In genomic region chr11:89823661-89824446, GRCm38 (mm10) we compare ENCODE assay signal across 27 mouse cellular contexts. TPM values are rescaled to one million over a fixed set of nuclear protein-coding genes. Genes with fewer than 3 reads are reported as not detected.
DNase-seq lines count a peak whose midpoint lies in the region; ATAC-seq and TF ChIP-seq lines count a peak whose summit lies in the region.
"Had no signal": no experiment of that assay in that cellular context is flagged by ENCODE, and none has a peak within 500 bp of the region (broad histone marks: within the 10 kb centered on the region; RNA-seq: fewer than 3 reads in every experiment).

No protein-coding gene starts in this region.

- TF ChIP-seq CTCF in intestine, postnatal 0 days (IDR thresholded peaks at IDR 0.05; ENCODE audit: low read depth) = no peak

- no peak overlapping the region for H3K27ac ChIP-seq in intestine, embryonic 15.5 days
- H3K27ac ChIP-seq in intestine, postnatal 0 days (ENCODE audit: low read depth, low read length) = no peak overlapping the region
- H3K27ac ChIP-seq in kidney, embryonic 16.5 days (ENCODE audit: low read length) = no peak overlapping the region
- H3K27ac ChIP-seq in lung, embryonic 15.5 days = peak overlapping the region; percentile 41; the same call in 1 of the 2 replicates
- H3K27ac ChIP-seq: embryonic facial prominence, embryonic 12.5 days; forebrain, embryonic 12.5 days; forebrain, embryonic 15.5 days; heart, adult 2 months; heart, embryonic 10.5 days; heart, embryonic 13.5 days; hindbrain, embryonic 14.5 days had no signal

- H3K27me3 ChIP-seq in intestine, embryonic 15.5 days (replicated peaks) = no peaks in the 10 kb centered on the region; the same call in 1 of the 2 replicates
- H3K27me3 ChIP-seq in intestine, postnatal 0 days (replicated peaks; ENCODE audit: control insufficient read depth, insufficient read depth, low read length) = no peaks in the 10 kb centered on the region
- no peaks in the 10 kb centered on the region for H3K27me3 ChIP-seq in kidney, embryonic 16.5 days (ENCODE audit: insufficient read depth, low read length)
- H3K27me3 ChIP-seq in lung, embryonic 15.5 days = no peaks in the 10 kb centered on the region
- H3K27me3 ChIP-seq: embryonic facial prominence, embryonic 12.5 days; forebrain, embryonic 15.5 days; heart, embryonic 13.5 days had no signal

- H3K36me3 ChIP-seq in intestine, embryonic 15.5 days = no peaks in the 10 kb centered on the region
- no peaks in the 10 kb centered on the region for H3K36me3 ChIP-seq in intestine, postnatal 0 days (ENCODE audit: control insufficient read depth, insufficient read depth)
- H3K36me3 ChIP-seq in kidney, embryonic 16.5 days (ENCODE audit: insufficient read depth, low read length) = no peaks in the 10 kb centered on the region
- H3K36me3 ChIP-seq in lung, embryonic 15.5 days = no peaks in the 10 kb centered on the region
- H3K36me3 ChIP-seq: embryonic facial prominence, embryonic 12.5 days; forebrain, embryonic 12.5 days; forebrain, embryonic 15.5 days; G1E; heart, embryonic 10.5 days; heart, embryonic 13.5 days had no signal

- no peak overlapping the region for H3K4me2 ChIP-seq in intestine, embryonic 15.5 days (replicated peaks)
- H3K4me2 ChIP-seq in intestine, postnatal 0 days (replicated peaks; ENCODE audit: low read depth) = no peak overlapping the region
- H3K4me2 ChIP-seq in kidney, embryonic 16.5 days (replicated peaks; ENCODE audit: low read depth, low read length) = no peak overlapping the region
- H3K4me2 ChIP-seq in lung, embryonic 15.5 days = no peak overlapping the region
- H3K4me2 ChIP-seq: embryonic facial prominence, embryonic 12.5 days; forebrain, embryonic 12.5 days; forebrain, embryonic 15.5 days; heart, embryonic 13.5 days; hindbrain, embryonic 14.5 days had no signal

- ATAC-seq in intestine, embryonic 15.5 days = peak; percentile 76
- ATAC-seq in intestine, postnatal 0 days = no peak; the same call in 1 of the 2 replicates
- ATAC-seq in kidney, embryonic 16.5 days (ENCODE audit: low FRiP score, low TSS enrichment) = 0 out of 2 replicates have a peak, but pooled peaks have one; percentile 23
- ATAC-seq in lung, embryonic 15.5 days (ENCODE audit: borderline replicate concordance, extremely low read depth, low FRiP score, low TSS enrichment) = no peak
- ATAC-seq: forebrain, embryonic 15.5 days; Patski had no signal

- 52% methylated on average over 8 of the region's 8 CpGs for WGBS in intestine, embryonic 15.5 days
- WGBS in intestine, postnatal 0 days = 30% methylated on average over 8 of the region's 8 CpGs
- 54% methylated on average over 8 of the region's 8 CpGs for WGBS in kidney, embryonic 16.5 days
- 47% methylated on average over 8 of the region's 8 CpGs for WGBS in lung, embryonic 15.5 days

- H3K9me3 ChIP-seq in intestine, embryonic 15.5 days = no peaks in the 10 kb centered on the region
- H3K9me3 ChIP-seq in intestine, postnatal 0 days (ENCODE audit: control insufficient read depth) = no peaks in the 10 kb centered on the region
- H3K9me3 ChIP-seq in kidney, embryonic 16.5 days (ENCODE audit: low read length) = no peaks in the 10 kb centered on the region
- no peaks in the 10 kb centered on the region for H3K9me3 ChIP-seq in lung, embryonic 15.5 days
- H3K9me3 ChIP-seq: embryonic facial prominence, embryonic 12.5 days; forebrain, embryonic 12.5 days; forebrain, embryonic 15.5 days; heart, embryonic 10.5 days; heart, embryonic 13.5 days had no signal

- no peak overlapping the region for H3K4me3 ChIP-seq in intestine, embryonic 15.5 days (replicated peaks)
- H3K4me3 ChIP-seq in intestine, postnatal 0 days (ENCODE audit: low read depth, low read length) = no peak overlapping the region
- H3K4me3 ChIP-seq in kidney, embryonic 16.5 days (ENCODE audit: low read length) = no peak overlapping the region
- no peak overlapping the region for H3K4me3 ChIP-seq in lung, embryonic 15.5 days
- H3K4me3 ChIP-seq: embryonic facial prominence, embryonic 12.5 days; erythroblast, embryonic 14.5 days; forebrain, embryonic 12.5 days; forebrain, embryonic 15.5 days; heart, adult 2 months; heart, embryonic 10.5 days; heart, embryonic 13.5 days had no signal

- H3K4me1 ChIP-seq in intestine, embryonic 15.5 days (replicated peaks) = no peaks in the 10 kb centered on the region
- no peaks in the 10 kb centered on the region for H3K4me1 ChIP-seq in intestine, postnatal 0 days (replicated peaks; ENCODE audit: control insufficient read depth, insufficient read depth, low read length)
- H3K4me1 ChIP-seq in kidney, embryonic 16.5 days (ENCODE audit: insufficient read depth, low read length) = no peaks in the 10 kb centered on the region
- 0 out of 2 replicates have a peak, but pooled peaks cover 6% of the 10 kb centered on the region for H3K4me1 ChIP-seq in lung, embryonic 15.5 days
- H3K4me1 ChIP-seq: embryonic facial prominence, embryonic 12.5 days; forebrain, embryonic 15.5 days; heart, embryonic 10.5 days had no signal

- no peak for DNase-seq in kidney, postnatal 14 days
- DNase-seq in lung, postnatal 36 days = no peak
- DNase-seq in frontal cortex, postnatal 36 days (ENCODE audit: low spot score in 2 of 2) = no peak
- DNase-seq: adrenal gland, postnatal 10 days; adrenal gland, postnatal 36 days; B cell, adult 2 months; cerebellum, adult 18-20 months; cerebellum, adult 9-10 months; cerebellum, postnatal 14 days; gastrocnemius, postnatal 10 days; gastrocnemius, postnatal 36 days; heart, adult 2 months; heart, postnatal 14 days; heart, postnatal 4 days had no signal

- H3K9ac ChIP-seq in intestine, embryonic 15.5 days = no peak overlapping the region
- no peak overlapping the region for H3K9ac ChIP-seq in intestine, postnatal 0 days (ENCODE audit: low read depth, low read length)
- H3K9ac ChIP-seq in kidney, embryonic 16.5 days (replicated peaks; ENCODE audit: low read length) = no peak overlapping the region
- H3K9ac ChIP-seq in lung, embryonic 15.5 days = no peak overlapping the region
- H3K9ac ChIP-seq: embryonic facial prominence, embryonic 12.5 days; forebrain, embryonic 12.5 days; forebrain, embryonic 15.5 days; heart, embryonic 13.5 days; hindbrain, embryonic 14.5 days had no signal

RNA-seq across cellular contexts. Expression of gene Ankfn1, which starts 46.4 kb away (rescaled TPM):
- polyA plus RNA-seq in intestine, embryonic 15.5 days (2015; fragmentation: Nextera tagmentation; extraction: Ambion mirVana) = 0.11 and 0.43 TPM in 2 replicates
- polyA plus RNA-seq in intestine, postnatal 0 days (2015; fragmentation: Nextera tagmentation; extraction: Ambion mirVana) = 0.08 TPM in 1 of 2 replicates, not detected in the other
- 0.16 and 0.30 TPM in 2 replicates for polyA plus RNA-seq in kidney, embryonic 16.5 days (2015; fragmentation: Nextera tagmentation; extraction: Ambion mirVana)
- 1.5 and 1.8 TPM in 2 replicates for polyA plus RNA-seq in lung, embryonic 15.5 days (2015; fragmentation: Nextera tagmentation; extraction: Ambion mirVana)
- polyA plus RNA-seq: erythroblast, embryonic 14.5 days; G1E; Patski had no signal

Comparison
In these comparisons a context has a peak if more than half of its experiments do, and no peak if none do; other contexts are left out.
1. ATAC-seq: peak in intestine, embryonic 15.5 days (single experiment) and kidney, embryonic 16.5 days (single experiment); none in intestine, postnatal 0 days (single experiment) and lung, embryonic 15.5 days (single experiment).